Mouse (Mus musculus): ENCODE measurements around the gene Vdac1.

GRCm38 (mm10) chr11:52396597-52397188 is 36.0 kb downstream of the Vdac1 start:
- TF ChIP-seq CTCF (IDR thresholded peaks at IDR 0.05; ENCODE audit: borderline replicate concordance, insufficient read depth, low read length), result no peak
- TF ChIP-seq POLR2A (IDR thresholded peaks at IDR 0.05; ENCODE audit: low read depth, low read length), result no peak; the same call in 1 of the 2 replicates

All from embryonic fibroblast, embryonic 13.5 days (primary cell).